Mouse (Mus musculus) layer of hippocampus, postnatal 25 days (tissue): Measurements from ENCODE around the gene Rnasek. TPM values are rescaled to one million over a fixed set of nuclear protein-coding genes. Genes with fewer than 3 reads are reported as not detected.

Experiments
- DNase-seq, 2 experiments: peaks; one replicate each; pipeline ENCODE4 v3.0.0; 2022; ENCODE audit warnings: mixed read lengths in 2 of 2, low spot score in 1 of 2; ENCODE audit errors: extremely low spot score in 1 of 2
- total RNA-seq, 2 experiments: library from RNA; stranded (reverse); gene quantifications; 2 replicates each; pipeline ENCODE4 v1.2.3; 2021

Gene Rnasek
- total RNA-seq, 2 experiments from 2014 or later = 310 to 312 TPM

DNA sequence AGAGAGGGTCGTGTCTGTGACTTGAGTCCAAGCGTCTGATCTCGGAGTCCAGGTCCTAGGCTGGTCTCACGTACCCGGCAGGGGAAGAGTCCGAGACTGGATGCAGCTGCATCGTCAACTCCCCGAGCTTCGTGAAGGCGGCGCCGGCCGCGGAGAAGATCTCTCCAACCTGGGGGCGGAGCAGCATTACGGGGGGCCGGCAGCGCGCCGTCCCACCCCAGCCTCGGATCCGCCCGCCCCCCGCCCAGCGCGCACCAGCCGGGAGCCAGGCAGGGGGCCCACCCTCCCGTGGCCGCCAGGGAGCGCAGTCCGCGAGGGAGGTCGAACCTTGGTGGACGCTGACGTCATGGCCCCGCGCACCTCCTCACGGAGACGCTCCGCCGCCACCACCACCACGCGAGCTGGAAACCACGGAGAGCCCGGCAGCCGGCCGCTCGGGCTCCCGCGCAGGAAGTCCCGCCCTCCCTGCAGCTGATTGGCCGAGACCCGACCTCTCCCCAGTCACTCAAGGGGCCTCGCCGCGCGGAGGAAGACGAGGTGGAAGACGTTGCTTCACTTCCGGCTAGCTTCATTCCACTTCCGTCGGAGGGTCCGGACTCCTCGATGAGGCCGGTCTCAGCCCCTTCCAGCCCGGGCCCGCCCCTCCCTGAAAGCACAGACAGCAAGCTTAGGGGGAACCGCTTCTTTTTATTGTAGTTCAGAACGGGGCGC, 2.0 kb downstream of the Rnasek start, which contains the start of gene 0610010K14Rik:
TSS of gene 0610010K14Rik (minus strand) at position 458 of the 711 bp plus-strand sequence.
- peak; percentile 96 to 98 for DNase-seq

DNA sequence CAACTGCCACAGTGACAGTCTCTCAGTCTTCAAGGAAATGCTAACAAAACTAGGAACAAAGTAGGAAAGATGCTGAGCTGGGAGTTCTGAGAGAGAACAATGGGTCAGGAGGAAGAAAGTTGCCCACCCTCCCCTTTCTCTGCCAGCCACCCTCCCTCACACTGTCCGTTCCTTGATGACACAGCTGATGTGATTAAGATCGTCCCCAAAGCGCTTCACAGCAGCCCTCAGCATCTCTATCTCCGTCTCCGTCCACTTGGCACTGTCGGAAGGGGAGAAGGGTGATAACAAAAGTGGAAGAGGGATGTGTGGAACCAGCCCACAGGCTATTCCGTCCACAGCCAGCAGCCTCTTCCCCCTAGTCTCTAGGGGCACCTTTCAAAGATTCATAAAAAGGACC, 2.9 kb downstream of the Rnasek start:
- no peak for DNase-seq

DNA sequence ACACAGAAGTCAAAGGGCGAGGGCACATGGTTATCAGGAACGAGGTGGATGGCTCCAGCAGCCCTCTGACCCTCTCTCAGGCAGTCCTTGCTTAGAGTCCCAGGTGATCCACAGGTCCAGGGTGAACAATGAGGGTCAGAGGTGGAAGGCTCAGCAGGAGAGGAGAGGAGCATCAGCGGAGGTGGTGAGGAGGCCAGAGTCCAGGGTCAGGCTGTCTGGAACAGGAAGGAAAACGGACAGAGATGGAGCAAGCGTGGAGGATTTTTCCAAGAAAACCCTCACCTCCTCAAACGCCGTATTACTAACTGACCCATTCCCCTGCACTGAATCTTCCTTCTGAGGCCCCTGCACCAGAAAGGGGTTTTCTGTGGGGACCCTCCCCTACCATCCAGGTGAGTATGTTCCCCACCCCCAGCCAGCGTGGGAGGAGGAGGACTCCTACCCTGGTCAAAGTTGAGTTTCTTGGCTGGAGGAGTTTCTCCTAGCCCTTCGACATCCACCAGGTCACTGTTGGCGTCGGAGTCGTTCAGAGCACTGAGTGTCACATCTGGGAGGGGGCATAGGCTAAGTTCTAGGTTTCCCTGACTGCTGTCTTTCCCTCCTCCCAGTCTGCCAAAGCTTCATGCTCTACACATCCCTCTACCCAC, 4.3 kb downstream of the Rnasek start:
- no peak for DNase-seq

DNA sequence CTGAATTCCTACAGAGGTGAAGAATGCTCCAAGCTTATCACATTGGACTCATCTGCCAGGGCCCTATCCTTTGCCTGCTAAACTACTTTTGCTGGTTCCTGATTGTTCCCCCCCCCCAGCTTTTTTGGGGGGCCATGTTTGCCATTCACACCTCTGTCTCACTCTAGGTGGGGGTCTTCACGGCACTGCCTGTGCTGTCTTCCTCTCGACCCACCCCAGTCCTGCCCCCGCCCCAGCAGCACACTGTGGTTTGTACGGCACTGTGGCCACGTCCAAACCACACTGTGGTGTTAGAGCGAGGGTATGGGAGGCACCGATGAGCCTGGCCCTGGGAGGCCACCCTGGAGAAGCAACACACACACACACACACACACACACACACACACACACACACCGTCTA, 5.1 kb downstream of the Rnasek start:
- DNase-seq = no peak

DNA sequence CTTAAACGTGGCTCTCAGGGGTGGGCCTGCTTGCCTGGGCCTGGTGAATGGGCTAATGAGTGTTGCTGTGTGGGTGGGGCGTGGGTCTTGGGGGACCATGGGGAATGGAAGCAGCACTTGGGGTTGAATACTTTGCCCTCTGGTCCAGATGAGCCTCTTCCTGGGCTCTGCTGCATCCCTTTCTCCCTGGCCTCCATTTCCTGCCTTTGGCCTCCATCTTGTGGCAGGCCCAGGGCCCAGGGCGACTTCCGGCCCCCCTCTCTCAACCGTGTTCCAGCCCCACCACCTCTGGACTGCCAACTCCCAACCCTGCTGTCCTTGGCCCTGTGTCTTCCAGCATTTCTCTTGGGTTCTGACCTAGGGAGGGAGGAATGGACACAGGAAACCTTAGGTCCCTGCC, 5.6 kb downstream of the Rnasek start:
- no peak for DNase-seq

DNA sequence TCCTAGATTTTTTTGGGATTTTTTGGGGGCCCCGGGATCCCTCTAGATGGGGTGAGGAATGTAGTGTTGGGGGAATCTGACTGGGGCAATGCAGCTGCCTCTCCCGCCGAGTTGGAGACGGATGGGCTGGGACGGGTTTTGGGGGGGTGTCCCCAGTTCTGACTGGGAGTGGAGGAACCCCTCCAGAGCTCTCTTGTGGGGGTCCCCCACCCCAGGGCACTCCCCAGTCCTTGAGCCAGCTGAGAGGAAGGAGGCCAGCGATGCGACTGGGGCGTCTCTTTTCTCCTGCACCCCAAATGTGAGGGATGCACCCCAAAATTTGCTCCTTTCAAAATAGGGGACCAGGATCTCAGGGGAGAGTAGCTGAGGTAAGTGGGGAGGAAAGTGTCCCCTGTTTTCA, 6.6 kb downstream of the Rnasek start:
- DNase-seq = no peak

DNA sequence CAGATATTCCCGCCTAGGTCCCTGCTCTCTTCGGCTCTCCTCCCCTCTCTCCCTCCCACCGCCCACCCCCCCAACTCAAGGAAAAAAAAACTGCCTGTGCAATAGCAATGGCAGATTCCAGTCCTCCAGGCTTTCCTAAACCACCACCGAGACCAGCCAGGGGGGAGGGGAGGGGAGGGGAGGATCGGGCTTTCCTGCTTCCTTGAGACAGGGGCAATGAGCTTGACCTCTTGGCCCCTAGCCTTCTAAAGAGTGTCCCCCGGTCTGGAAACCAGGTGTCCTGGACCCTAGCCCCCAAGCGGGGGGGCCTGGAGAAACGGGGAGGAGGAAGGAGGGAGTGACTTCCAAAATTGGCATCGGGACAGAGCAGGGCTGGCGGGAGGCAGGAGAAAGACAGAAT, 7.1 kb downstream of the Rnasek start:
- DNase-seq = peak in 1 of 2 experiments; percentile 58

DNA sequence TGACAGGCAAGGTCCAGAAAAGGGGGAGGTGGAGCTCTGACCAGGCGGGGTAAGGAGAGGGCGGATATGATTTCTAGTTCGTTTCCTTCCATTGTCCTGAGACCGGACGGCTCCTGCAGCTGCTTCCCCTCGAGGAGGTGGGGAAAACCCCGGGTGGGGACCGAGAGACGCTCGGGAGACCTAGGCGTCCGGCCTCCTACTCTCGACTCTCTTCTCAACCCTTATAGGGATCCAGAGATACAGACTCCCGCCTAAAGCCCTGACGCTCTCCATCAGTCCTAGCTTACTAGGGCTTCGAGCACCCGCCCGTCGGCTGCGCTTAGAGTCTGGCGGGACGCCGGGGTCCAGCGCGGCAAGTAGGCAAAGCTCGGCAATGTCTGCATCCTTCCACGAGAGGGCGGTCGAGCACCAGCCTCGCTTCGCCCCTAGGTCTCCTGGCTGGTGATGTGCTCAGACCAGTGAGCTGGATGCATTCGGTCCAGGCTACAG, 9.4 kb downstream of the Rnasek start:
- DNase-seq = peak; percentile 68 to 89

DNA sequence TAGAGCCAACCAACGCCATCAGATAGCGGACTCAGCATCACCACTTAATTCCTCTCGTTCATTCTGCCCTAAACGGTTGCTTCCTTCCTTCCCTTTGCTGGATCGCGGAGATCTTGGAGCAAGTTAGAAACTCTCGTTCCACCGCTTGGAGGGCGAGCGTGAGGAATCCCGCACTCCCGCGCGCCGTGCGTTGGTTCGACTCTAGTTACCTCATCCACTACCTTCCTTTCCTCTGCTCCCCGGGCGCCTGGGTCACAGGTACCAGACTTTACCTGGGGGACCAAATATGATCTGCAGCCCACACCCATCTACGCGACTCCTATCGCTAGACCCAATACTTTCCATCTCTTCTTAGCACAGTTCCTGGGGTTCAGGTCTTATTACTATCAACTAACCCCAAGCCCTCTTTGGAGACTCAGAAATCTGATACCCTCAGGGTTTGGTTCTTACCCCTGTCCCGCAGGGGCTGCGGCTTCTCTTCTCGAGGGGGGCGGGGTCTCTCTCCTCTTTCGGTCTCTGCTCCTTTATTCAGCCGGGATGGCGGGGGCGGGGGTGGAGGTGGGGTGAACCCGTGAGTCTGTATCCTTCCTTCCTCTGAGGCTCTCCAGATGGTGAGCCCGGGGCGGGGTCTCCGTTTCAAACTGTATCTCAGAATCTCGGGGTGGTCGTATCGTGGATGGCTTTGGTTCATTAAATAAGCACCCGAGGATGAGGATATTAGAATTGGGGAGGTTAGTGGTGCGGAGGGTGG, 10.2 kb downstream of the Rnasek start, which contains the start of gene Bcl6b:
TSS of gene Bcl6b (minus strand) at position 539 of the 751 bp plus-strand sequence.
- DNase-seq = no peak

DNA sequence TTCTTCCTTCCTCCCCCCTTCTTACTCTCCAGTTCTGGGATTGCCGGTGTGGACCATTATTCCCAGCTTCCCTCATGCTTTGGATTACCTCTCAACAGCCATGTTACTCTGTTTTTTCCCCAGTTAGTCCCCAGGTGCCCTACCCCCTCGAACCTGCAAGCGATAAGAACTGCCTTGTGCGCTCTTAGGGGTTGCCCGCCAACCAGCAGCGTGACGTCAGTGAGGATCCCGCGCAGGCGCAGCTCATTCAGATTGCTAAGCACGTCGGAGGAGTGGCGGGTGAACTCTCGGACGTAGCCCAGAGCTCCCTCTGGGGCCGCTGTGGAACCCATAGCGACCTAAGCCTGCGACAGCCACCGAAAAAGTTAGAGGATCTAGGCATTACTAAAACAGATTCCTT, 10.8 kb downstream of the Rnasek start:
- peak in 1 of 2 experiments; percentile 77 for DNase-seq

DNA sequence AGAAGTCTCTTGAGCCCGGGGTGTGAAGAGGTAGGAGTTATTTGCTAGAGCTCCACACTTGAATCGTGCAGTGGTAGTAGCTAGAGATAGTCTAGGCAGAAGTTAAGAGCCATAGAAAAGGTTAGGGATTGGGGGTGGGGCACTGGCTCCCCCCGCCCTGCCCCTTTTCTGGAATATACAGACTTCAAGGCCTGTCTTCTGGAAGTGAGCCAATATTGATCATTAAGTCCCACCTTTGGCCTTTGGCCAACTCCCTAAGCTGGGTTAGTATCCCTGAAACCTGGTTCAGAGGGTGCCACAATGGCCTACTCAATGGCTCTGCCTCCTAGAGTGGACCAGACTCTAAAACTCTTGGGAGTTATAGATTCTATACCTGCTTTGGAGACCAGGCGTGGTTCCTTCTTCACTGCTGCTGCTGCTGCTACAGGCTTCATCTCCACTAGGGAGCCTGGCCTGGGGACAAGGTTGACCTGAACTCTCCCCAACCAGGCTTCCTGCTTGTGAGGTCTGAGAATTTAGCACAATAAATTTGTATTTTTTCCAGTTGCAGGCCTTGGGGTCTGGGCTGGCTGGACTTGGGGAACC, 11.9 kb downstream of the Rnasek start:
- DNase-seq = no peak

DNA sequence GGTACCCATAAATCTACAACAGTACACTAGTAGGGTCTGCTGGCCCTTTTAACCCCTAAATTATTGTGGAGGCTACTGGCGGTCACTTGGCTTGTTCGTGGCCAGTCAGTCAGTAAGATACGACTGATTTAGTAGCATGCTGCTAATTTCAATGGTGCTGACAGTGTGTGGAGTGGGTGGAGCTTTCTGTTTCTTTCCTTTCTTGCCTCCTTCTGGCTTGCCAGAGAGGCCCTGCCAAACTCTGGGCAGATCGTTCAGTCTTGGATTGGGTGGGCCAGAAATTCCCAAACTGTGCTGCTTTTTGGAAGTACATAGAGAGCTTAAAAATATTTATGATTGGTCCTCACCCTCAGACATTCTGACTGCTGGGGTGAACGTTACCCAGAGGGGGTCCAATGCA, 12.5 kb downstream of the Rnasek start:
- DNase-seq = no peak

DNA sequence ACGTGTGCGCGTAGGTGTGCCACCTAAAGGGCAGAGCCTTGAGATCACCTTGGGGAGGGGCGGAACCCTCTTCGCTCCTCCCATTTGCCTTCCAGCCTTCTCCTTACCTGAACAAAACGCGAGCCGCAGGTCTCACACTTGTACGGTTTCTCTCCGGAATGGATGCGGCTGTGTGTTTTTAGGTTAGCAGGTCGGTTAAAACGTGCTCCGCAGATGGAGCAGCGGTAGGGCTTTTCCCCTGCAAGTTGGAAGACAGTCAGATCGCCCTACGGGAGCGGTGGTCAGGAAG, 13.1 kb downstream of the Rnasek start:
- no peak for DNase-seq

DNA sequence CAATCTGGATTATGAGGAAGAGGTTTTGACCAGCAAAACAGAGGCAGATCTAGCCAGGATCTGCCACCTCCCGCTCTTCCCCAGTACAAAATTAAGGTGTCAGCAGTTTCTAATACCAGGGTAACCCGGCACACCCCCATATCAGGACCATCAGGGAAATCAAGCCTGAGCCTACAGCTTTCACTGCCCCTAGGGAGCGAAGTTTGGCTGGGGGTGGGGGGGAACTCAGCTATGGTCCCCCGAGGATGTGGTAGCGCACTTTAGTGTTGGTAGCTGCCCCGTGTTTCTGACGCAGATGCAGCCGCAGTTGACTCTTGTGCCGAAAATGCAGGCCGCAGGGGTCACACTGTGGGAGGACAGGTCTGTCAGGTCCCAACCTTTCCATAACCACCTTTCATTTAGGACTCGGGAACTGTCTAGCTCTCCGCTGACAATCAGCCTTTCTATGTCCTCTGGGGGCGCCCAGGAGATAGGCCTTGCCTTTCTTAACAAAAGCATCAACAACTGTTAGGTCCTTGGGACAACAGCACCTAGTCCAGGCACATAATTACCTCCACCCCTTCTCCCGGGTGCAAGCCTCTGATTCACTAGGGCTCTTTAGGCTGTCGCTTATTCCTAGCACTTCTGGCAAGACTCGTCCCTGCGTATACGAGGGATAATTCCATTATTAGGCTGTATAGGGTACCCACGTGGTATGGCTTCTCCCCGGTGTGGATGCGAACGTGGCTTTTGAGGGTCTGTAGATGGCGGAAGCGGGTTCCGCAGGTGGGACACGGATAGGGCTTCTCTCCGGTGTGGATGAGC, 13.6 kb downstream of the Rnasek start:
- no peak for DNase-seq

DNA sequence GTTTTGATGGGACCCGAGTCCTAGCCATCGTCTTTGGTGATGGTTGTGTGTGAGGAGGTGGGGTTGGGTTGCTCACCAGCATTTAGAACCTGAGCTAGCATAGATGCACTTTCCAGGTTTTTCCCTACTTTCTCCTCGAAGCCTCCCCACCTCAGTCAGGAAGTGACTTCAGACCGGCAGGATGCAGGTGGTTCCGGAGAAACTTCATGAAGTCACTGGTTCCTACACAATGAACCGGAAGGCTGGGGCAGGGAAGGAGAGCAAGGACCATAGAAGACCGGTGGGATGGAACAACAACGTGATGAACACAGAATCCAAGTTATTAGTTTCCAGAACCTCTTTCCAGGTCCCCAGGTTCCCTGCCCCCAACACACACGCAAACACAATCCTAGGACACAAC, 15.9 kb downstream of the Rnasek start:
- no peak for DNase-seq

DNA sequence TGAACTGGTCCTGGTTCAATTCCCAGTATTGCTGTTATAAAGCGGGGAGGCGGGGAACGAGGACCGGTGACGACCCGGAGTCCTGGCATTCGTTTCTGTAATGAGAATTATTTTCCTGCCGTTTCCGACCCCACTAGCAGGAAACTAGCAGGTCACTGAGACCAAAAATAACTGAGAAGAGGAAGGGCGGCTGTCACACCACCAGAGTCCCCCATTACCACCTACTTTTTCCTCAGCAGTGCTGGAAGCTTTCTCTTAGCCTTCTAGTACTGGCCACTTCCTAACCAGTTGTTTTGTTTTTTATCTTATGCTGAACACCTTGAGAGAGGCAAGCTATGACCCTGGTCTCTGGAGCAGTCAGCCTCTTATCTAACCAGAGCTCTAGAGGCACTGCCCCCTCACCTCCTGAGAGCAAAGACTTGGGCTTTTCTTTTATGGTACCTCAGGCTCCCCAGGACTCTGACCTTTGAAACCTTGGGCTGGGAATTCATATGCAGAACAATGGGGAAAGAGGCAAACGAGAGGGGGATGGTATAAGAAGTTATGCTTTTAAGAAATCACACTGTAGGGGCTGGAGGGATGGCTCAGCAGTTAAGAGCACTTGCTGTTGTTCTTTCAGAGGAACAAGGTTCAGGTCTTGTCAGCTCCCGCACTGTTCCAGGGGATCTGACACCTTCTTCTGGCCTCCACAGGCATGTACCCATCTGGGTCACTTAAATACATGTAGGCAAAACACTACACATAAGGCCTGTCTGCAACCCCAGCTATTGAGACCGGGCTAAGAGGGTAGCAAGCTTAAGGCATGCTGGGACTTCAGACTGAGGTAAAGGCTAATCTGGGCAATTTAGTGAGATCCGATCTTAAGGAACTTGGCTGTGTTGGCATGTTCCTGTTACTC, 17.8 kb downstream of the Rnasek start:
- DNase-seq = no peak

DNA sequence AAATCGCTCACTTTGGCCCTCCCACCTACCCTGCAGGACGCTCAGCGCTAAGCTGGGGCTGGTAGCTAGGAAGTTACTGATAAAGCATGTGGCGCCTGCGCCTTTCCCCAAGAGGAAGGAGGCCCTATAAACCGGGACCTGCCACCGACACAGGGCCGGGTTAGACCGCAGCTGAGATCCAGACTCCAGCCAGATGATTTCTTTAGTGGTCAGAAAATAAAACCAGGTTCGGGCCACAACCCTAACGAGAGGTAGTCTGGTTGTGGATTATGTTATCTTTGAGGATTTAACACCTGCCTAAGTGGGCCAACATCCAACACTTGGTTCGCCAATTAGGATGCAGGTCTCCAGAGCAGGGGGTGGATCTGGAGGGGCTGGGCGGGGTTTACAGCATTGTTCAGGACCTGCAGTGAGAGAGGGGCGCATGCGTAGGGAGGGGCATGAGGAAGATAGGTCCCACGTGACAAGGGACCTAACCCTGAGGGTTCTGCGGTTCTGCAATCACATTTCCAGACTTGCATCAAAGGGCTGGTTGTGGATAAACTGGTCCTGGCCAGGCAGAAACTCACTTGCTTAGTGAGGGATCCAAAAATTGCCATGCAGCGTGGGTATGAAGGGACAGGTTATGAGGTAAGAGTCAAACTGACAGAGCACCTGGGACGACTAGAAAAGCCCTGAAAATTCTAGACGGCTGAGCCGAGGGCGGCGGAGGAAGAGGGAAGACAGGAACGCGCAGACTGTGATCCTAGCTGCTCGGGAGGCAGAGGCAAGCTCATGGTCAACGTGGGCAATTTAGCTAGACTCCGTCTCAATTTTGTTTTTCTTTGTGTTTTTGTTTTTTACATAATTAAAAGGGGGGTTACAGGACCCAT, 18.7 kb downstream of the Rnasek start, which contains the start of gene Slc16a13:
TSS of gene Slc16a13 (minus strand) at position 334 of the 872 bp plus-strand sequence.
- peak; percentile 85 to 86 for DNase-seq

DNA sequence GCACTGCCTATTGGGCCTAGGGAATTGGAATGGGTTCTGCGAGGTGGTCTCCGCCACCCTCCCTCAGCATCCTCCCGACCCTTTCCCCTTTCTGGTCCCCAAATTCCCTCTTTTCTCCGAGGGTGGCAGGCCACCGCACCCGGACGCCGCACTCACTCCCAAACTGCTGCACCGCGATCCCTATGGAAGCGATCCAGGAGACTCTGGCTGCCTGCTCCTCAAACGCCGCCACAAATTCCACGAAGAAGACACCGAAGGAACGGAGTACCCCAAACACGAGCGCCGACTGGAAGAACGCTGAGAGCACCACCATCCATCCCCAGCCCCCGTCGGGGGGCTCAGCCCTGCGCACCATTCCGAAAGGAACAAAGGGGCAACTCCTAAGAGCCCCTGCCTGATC, 19.3 kb downstream of the Rnasek start:
- peak in 1 of 2 experiments; percentile 33 for DNase-seq
